Mouse (Mus musculus): ENCODE measurements around the gene Mrps21.

DNA sequence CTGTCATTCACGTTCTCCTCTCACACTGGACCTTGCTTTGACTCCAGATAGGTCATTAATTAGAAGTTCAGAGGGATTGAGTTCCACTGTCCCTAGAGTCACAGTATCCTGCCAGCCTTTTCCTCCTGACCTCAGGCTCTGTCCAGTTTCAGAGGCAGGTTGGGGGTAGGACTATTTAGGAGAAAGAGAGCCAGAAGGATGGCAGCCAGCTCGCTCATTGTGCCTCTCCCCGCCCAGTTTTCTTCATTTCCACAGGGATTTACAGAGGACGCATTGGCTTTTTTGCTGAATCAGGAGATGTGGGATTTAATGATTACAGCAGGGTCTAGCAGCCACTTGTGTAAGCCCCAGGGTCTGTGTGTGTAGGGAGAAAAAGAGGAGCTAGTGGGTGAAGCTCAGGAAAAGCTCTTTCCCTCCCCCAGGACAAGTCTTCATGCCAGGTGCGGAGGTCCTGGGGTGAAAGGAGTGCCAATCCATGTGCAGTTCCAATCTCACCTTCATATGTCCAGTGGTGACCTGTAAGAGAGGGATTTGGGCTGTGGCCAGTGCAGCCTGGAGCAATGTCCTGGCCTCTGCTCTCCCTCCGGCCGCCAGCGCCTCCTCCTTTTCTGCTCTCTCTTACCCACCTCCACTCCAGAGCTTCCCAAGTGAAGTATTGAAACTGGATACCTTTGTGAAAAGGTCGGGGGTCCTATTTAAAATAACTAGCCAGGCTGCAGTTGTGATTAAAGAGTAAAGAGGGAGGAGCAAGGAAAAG lies 30.5 kb upstream of the Mrps21 start:
- TF ChIP-seq POLR2A (IDR thresholded peaks at IDR 0.05; ENCODE audit: low read depth, low read length) = no peak
- TF ChIP-seq CTCF (conservative IDR thresholded peaks at IDR 0.05; ENCODE audit: insufficient read depth, insufficient read length, low read depth, low read length) = no peak
